Mouse (Mus musculus): ENCODE measurements at regions not wholly inside any gene's neighbourhood (a gene's known extent, or its start where the extent isn't known, plus 50 kb on each side); places are given as distances from the start of the nearest gene placed in this dataset.

DNA sequence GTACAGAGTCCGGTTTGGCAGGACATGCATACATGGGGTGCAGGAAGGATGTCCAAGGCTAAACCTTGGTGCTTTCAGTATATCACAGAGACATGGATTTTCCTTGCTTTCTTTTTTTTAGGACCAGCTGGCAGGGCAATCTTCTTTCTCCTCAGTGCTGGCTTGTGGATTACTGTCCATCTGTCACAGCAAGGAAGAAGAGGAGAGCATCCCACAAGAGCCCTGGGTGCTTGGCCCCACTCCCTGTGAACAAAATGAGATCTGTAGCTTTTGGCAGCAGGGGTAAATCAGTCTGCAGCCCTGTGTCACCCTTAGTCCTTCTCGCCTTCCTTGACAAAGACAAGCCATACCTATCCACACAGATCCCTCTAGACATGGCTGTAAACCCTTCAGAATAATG, 115.5 kb downstream of the Cd83 start:
- TF ChIP-seq CTCF (IDR thresholded peaks at IDR 0.05; ENCODE audit: extremely low read depth, insufficient read length, insufficient replicate concordance, low read depth, low read length) (no peak), POLR2A (IDR thresholded peaks at IDR 0.05; ENCODE audit: low read depth, low read length) (no peak)

Data from small intestine, adult 2 months (tissue).